Mouse (Mus musculus) adrenal gland, postnatal 25 days (tissue): Measurements from ENCODE around the gene Ap2b1. TPM values are rescaled to one million over a fixed set of nuclear protein-coding genes. Genes with fewer than 3 reads are reported as not detected.
A peak's percentile ranks its signal among the peaks of the same experiment; 100 is the strongest.

Experiments
- DNase-seq: peaks from one replicate; pipeline ENCODE4 v3.0.0; 2021; ENCODE audit warnings: mixed read lengths
- long read RNA-seq: library from polyadenylated mRNA; stranded (forward); transcript quantifications from one replicate; pipeline ENCODE4 v2.0.0, GENCODE M21; 2021
- total RNA-seq: library from RNA; stranded (reverse); gene quantifications from 2 replicates; pipeline ENCODE4 v1.2.3, GENCODE M21; 2021

The Ap2b1 gene
- 90.8 and 107 TPM in 2 replicates for total RNA-seq
- long read RNA-seq, full-length matches to known transcripts: 9 of 12 reads
- long read RNA-seq, partial matches to known transcripts: 0 of 12 reads
- long read RNA-seq, other reads (novel, unspliced or antisense): 3 of 12 reads

DNA sequence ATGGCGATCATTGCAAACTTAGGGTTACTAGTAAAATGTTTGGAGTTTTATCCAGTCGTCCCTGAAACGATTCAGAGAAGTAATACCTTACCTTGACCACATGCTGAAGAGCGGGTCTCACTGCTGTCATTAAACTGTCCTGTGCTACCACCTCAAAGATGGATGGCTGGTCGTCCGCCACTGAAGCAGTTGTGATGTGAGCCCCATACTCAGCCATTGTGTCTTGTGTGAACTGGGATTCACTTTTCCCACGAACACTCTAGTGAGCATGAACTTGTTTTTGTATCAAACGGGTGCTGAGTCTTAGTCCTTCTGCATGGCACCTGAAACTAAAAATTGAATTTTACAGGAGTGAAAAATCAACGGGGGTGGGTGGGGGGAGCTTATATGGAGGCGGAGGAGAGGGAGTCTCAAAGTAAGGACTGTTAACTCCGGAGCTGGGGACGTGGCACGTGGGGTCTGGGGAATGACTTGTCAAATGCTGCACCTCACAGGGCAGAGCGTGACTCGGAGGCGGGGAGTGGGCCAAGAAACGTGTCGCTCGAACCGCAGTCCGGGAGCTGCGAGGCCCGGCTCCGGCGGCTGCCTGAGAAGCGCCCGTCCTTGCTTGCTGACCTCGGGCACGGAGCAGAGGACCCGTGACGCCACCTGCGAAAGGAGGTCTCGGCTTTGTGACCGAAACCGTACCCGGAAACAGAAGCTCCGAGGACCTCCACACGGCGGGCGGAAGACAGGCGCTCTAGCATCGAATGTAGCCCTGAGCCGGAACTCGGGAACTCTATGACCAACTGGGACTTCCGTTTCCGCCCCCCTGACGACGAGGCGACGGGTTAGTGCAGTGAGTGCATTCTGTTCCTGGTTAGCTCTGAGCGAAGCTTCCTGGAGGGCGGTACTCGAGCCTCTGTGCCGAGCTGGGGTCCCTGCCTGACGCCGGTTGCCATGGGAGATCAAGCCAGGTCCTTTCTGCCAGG is at the start of gene Ap2b1:
Ap2b1 (plus strand) TSS at position 800 of the 971 bp plus-strand sequence.
- peak; percentile 89 for DNase-seq

DNA sequence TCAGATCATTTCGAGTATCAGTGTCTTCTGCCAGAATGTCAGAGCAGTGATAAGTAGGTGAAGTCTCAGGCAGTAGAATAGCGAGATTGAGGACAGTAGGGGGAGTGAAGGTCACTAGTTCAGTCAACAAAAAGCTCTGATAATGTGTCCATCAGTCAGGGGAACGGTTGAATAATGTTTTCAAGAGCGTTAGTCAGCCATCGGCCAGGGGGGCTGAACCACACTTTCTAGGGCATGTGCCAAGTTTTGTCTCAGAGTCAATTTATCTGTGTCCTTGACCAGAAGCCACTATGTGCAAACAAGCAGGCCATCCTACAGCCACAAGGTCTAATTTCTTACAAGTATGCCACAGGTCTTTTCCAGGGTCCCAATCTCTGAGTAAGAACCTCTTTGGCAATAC is 41.6 kb upstream of the Ap2b1 start:
- DNase-seq: peak; percentile 33

DNA sequence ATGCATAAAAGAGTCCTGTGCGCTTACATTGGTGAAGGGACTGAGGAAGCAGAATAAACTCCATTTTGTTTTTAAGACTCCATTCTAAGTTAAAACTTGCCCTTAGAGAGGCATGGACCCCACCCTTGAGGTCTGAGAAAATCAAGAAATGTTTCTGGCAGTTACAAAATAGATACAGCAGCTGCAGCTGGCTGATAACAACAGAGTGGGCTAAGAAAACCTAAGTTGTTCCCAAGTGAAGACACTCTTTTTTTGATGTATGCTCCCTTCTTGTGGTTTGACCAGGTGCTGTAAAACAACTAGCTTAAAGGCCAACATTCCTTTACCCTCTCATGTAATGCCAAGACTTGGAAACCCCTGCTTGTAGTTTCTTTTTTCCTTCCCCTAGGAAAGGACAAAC is 36.2 kb upstream of the Ap2b1 start:
- DNase-seq: no peak

DNA sequence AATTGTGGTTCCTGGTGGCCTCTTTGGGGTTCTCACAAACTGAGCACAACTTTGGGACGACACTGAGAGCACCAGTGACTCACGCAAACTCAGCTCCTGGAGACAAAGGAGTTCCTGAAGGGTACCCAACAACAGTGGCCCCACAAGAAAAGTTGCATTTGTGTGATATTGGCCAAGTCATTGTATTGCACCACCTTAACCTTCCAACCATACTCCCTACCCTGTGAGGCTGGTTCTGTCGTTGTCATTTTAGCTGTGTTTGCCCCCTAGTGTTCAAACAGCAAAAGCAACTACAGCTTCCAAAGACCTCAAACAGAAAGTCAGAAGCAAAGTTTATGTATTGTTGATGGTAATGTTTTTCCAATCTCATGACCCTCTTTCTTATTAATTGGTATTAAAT is 35.7 kb upstream of the Ap2b1 start:
- DNase-seq: no peak

DNA sequence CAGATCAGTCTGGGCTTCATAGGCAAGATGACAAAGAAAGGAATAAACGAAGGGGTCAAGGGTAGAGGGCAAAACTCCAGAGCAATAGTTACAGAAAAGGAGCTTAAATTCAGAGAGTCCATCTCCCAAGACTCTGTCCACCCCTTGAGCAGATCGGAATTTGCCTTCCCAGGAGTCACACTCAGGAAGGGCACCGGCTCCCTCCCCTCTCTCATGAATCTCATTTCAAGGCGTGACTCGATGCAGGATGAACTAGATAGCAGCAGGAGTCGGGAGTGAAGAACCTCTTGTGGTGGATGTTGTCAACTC is 28.0 kb upstream of the Ap2b1 start:
- DNase-seq: no peak

DNA sequence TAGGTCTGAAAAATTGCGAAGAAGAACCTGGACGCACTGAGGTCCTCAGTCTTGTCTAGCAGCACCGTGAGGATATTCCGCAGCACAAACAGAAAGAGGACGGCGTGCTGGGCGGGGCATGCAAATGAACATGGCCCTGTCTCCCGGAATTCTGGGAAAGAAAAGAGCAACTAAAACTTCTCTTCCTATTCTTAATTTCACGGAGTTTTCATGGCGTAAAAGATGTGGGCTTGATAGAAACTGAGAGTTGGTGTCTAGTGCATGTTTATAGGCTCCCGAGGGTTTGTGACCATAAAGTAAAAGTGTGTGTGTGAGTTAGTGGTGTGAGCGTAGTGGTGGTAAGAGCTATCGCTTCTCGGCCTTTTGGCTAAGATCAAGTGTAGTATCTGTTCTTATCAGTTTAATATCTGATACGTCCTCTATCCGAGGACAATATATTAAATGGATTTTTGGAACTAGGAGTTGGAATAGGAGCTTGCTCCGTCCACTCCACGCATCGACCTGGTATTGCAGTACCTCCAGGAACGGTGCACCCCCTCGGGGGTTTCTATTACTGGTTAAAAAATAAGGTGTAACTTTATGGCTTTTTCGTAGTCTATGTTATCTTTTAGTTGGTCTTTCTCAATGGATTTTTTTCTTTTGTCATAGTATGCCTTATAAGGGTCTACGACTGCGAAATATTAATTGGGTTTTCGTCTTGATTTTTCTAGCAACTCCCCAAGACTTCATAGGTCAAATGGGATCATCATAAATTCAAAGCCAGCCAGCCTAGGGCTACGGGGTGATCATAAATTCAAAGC is 27.5 kb upstream of the Ap2b1 start:
- peak; percentile 77 for DNase-seq

DNA sequence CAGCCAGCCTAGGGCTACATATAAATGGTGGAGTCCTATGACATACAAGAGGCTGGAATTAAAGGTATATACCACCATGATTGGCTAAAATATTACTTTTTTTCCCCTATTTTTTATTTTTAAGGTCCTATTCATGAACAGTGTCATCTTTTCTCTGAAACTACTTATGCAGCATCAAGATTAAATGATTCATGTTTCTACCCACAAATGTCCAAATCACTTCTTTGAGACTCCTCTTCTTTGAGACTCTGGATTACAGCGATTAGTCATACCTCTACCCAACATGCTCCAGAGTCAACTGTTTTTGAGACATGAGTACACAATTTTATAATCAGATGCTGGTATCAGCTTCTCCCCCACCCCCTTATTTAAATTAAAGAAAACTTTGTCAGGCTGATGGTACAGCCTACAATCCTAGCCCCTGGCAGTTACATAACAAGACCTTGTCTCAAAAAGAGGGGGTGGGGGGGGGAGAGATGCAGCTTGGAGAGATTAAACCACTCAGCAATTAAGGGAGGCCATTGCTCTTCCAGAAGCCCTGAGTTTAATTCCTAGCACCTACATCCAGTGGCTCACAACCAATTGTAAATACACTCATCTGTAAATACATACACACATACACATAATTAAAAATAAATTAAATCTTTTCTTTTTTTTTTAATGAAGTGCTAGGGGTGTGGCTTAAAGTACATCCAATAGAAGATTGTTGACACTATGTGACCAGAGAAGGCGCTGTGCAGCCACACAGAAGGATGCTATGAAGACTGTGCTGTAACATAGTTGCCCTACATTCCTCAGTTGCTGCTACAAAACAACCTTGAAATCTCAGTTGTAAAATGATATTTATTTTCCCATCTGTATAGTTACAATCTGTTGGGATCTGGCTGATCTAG is 26.6 kb upstream of the Ap2b1 start:
- DNase-seq: no peak

DNA sequence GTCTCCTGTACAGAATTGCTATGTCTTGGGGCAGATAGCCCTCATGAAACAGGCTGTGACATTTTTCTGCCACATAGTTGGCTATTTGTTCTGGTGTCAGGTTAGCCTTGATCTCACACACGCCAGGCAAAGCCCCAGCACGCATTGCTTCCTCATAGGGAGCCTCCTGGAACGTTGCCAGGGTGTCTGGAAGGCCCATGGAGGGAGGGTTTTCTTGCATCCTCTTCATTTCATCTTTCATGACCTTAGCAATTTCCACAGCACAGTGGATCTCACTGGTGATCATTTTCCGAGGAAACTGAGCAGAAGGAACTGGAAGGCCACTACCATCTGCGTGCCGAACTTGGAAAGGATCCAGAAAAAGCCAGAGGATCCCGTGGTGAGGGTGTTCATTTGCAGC is 22.6 kb upstream of the Ap2b1 start:
- DNase-seq: no peak

DNA sequence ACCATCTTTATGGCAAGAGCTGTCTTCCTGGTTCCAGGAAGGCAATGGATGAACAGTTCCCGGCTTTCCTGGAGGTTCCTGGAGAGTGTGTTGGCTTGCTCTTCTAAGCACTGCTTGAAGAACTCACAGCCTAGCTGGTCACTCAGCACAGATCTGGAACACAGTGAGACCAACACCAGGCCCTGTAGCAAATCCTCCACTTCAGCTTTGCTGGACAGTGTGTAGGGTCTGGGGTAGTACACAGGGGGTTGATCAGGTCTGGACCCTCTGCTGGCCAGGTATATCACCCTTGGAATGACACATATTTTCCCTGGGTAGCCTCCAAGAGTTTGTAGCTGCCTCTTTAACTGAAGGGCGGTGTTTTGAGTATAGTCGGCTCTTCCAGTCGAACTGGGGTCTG is 19.8 kb upstream of the Ap2b1 start:
- no peak for DNase-seq

DNA sequence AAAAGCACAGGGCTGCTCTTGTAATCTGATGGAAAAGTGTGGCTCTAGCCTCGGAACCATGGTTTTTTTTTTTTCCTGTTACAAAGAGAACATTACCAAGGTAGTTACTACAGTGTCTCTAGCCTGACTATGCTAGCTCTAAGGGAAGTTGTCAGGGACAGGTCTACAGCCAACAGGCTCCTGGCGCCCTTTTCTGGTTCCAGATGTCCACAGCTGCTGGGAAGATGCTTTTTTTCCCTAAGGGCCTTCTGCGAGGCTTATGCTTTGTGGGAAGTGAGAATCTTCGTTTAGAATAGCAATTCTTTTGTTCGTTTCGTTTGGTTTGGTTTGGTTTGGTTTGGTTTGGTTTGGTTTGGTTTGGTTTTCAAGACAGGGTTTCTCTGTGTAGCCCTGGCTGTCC is 19.1 kb upstream of the Ap2b1 start:
- no peak for DNase-seq

DNA sequence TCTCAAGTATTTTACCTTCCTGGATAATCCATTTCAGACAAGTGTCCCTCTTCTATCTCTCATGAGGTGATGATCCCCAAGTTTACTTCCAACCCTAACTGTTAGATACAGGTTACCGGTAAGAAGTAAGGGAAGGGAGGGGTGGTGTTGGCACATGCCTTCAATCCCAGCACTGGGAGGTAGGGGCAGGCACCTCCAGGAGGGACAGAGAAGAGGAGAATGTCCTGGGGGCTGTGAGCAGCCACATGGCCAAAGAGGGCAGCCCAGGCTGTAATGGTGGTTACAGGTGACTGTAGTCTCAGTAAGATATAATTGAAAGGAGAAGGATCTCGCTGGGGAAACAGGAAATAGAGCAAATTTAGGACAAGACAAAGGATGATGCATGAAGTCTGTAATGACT is 16.7 kb upstream of the Ap2b1 start:
- no peak for DNase-seq

DNA sequence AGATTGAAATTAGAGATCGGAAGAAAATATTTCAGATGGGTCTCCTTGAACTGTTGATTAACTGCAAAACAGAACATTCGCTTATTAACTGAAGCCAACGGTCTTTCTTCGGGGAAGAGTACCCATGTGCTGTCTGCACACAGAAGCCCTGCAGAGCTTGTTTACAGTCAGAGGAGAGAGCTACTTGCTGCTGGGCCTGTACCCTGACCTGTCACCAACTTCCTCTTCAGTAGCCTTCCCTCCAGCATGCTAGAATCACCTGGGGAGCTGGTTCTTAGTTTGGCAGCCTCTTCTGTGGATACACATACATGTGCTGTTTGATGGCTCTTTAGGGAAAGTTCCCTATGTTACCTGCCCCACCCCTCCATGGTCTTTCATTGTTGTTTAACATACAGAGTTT is 13.2 kb upstream of the Ap2b1 start:
- no peak for DNase-seq

DNA sequence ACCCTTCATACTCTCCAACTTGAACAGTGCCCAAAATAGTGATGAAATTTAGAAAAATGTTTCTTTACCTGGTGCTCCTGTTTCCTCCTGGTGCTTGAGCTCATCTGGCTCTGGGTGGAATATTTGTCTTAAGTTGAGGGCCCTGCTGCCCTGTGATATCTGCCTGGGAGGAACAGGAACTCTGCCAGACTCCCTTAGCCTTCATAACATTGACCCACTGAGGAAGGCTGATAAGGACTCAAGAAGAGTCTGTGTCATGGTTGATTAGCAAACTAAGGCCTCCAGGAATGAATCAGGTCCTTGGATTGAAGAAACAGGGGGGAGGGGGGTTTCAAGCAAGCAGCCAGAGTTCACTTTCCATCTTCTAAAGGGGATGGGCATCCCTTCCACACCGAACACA is 12.3 kb upstream of the Ap2b1 start, which contains the start of gene Slfn14:
Slfn14 (minus strand) TSS at position 161 of the 400 bp plus-strand sequence.
- DNase-seq: no peak

DNA sequence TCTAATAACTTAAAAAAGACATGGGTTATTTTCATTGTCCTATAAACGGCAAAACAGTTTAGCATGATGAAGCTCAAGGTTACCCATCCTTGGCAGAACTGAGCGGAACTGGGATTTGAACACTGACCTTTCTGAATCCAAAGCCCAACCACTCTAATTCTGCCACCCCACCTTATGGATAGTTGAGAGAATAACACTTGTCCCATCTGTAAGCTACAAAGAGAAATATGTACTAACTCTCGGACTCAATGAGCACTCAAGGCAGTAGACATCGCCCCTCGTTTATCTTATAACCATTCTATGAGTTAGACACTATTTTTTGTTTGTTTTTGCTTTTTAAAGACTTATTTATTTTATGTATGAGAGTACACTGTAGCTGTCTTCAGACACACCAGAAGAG is 9.8 kb upstream of the Ap2b1 start:
- DNase-seq: no peak

DNA sequence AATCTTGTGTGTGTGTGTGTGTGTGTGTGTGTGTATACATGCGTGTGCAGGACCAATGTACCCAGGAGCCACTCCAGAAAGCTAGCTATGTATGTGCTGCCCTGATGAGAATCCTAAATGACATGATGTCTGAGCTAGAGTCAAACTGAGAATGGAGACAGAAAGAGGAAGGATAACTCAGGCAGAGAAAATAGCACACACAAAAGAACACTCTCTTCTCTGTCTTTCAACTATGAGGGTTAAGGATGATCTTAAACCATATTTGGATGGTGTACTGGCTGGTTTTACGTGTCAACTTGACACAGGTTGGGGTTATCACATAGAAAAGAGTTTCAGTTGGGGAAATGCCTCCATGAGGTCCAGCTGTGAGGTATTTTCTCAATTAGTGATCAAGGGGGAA is 9.2 kb upstream of the Ap2b1 start:
- DNase-seq: no peak

DNA sequence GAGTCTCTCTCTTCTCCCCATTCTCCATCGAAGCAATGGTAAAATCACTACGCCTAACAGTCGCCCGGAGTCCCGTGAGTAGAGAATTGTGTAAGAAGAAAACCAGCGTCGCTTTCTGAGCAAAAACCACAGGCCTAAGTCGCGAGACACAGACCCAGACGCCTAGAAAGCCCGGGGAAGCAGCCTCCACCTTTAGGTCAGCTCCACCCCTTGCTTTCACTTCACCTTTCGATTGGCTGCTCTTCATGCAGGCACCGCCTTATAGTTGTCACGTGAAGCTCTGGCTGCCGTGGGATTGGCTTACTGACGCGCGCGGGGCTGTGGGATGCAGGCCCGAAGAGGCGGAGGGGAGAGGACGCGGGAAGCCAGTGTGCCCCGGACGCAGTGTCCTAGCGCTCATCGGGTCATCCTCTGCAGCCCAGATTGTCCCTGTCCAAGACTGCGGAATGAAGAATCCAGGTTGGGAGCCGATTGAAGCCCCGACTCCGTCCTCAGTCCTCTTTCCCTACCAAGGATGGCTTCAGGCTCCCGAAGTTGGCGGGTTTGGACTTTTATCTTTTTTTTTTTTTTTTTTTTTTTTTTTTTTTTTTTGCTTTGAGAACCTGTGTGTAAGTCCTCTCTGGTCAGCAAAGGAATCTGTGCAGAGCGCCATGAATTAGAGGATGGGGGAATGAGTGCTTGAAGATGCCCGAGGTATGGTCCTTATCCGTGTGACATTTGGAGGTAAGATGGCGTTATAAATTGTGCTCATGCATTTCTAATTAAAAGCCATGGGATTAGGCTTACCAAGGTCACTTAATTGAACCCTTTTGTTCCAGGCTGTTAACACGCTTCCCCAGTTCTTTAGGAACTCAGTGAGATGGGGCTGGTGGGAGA is 7.2 kb upstream of the Ap2b1 start:
- peak; percentile 94 for DNase-seq

DNA sequence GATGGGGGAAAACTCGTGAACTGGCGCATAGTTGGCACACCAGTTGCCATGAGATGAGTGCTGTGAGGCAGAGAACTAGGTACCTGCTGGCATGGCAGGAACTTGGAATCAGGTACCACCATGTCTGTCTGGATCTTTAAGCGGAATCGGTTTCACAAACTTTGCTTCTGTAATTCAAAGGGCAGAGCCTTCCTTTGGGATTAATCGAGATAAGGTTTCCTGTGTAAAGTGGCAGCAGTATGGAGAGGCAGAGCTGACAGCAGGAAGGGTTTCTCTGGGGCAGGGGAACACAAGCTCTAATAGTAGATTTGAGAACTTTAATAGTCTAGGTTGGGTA is 6.6 kb upstream of the Ap2b1 start:
- DNase-seq: no peak

DNA sequence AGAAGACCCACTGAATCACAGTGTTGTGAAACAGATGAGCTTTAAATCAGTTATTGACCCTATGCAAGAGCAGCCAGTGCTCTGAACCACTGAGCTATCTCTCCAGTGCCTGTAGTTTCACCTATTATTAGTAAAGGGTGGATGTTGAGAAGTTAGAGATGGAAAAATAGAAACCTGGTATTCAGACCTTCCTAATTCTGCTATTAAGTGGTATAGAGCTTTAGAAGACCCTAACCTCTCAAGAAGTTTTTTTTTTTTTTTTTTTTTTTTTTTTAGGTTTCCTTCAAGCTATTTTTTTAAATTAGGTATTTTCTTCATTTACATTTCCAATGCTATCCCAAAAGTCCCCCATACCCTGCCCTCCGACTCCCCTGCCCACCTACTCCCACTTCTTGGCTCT is 5.6 kb upstream of the Ap2b1 start:
- DNase-seq: no peak

DNA sequence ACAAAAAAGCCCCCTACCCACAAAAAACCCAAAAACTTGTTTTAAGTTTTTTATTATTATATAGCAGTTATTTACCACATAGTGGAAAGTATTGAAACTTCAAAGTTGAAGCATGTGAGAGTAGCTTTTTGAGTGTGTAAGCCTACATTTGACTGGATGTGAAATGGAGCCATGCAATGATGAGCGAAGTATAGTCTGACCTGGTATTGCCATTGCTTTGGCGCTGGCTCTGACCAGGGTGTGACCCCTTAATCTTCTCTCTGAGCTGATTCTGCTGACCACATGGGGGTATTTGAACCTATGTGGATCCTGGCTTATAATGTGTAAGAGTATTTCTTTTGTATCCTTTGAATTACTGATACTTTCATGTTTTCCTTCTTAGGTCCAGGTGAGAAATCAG is 4.7 kb upstream of the Ap2b1 start:
- DNase-seq: no peak

DNA sequence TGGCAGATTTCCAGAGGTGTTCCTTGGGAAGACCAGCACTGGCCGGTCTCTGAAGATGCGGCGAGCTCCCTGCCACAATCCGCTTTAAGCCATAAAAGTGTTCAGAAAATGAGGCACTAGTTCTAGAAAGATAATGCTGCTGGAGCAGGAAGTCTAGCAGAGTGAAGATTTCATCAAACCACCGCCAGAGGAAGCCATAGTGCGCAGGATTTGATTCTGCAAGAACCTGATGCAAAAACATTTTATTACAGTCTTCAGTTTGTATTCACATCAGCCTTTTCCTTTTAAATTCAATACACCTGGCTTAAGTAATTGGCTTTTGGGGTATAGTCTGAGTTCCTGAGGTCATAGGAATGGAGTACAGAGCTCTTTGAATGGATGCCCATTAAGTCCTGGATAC is 1.0 kb upstream of the Ap2b1 start:
- DNase-seq: no peak

DNA sequence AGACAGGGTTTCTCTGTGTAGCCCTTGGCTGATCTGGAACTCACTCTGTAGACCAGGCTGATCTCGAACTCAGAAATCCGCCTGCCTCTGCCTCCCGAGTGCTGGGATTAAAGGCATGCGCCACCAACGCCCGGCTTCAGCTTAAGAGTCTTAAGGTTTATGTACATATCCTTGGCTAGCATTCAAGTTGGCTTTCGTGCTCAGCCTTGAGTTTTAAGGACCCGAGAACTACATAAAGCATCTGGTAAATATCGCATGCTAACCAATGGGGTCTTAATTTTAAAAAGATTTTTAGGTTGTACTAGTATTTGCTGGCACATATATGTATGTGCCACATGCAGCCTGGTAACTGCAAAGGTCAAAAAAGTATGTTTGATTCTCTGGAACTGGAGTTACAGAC is 900 bp downstream of the Ap2b1 start:
- no peak for DNase-seq
